Mouse (Mus musculus) thymus, postnatal 10 days (tissue): Measurements from ENCODE around the gene Rora.

Source experiments
- DNase-seq, 2 experiments: peaks; one replicate each; pipeline ENCODE4 v3.0.0; 2021; ENCODE audit warnings: low spot score in 2 of 2

Rora gene

GRCm38 (mm10) chr9:68688151-68688550 lies 34.6 kb downstream of the Rora start:
- DNase-seq = no peak

- peak; percentile 4 to 35 for DNase-seq
These were observed 35.8 kb downstream of the Rora start for GRCm38 (mm10) chr9:68689351-68689750.

- DNase-seq = no peak
These were observed 41.4 kb downstream of the Rora start for GRCm38 (mm10) chr9:68694889-68695495.

GRCm38 (mm10) chr9:68695496-68695969 lies 41.9 kb downstream of the Rora start:
- DNase-seq = no peak

GRCm38 (mm10) chr9:68696425-68696956 lies 42.9 kb downstream of the Rora start:
- no peak for DNase-seq

- no peak for DNase-seq
These were observed 45.8 kb downstream of the Rora start for GRCm38 (mm10) chr9:68699341-68699740.

GRCm38 (mm10) chr9:68699856-68700255 lies 46.3 kb downstream of the Rora start:
- no peak for DNase-seq

GRCm38 (mm10) chr9:68707636-68708035 lies 54.0 kb downstream of the Rora start:
- no peak for DNase-seq

- DNase-seq = no peak
These were observed 55.6 kb downstream of the Rora start for GRCm38 (mm10) chr9:68709232-68709631.

GRCm38 (mm10) chr9:68710893-68711654 lies 57.5 kb downstream of the Rora start:
- no peak for DNase-seq

- peak in 1 of 2 experiments; percentile 8 for DNase-seq
These were observed 63.4 kb downstream of the Rora start for GRCm38 (mm10) chr9:68716961-68717360.

- DNase-seq = no peak
These were observed 64.8 kb downstream of the Rora start for GRCm38 (mm10) chr9:68718427-68718826.

- no peak for DNase-seq
These were observed 65.7 kb downstream of the Rora start for GRCm38 (mm10) chr9:68719286-68719685.

- DNase-seq = no peak
These were observed 71.2 kb downstream of the Rora start for GRCm38 (mm10) chr9:68724636-68725285.

- DNase-seq = no peak
These were observed 73.7 kb downstream of the Rora start for GRCm38 (mm10) chr9:68727166-68727855.

GRCm38 (mm10) chr9:68731438-68731837 lies 77.9 kb downstream of the Rora start:
- DNase-seq = no peak

- no peak for DNase-seq
These were observed 79.3 kb downstream of the Rora start for GRCm38 (mm10) chr9:68732929-68733328.

- no peak for DNase-seq
These were observed 82.3 kb downstream of the Rora start for GRCm38 (mm10) chr9:68735886-68736285.

- no peak for DNase-seq
These were observed 83.7 kb downstream of the Rora start for GRCm38 (mm10) chr9:68737197-68737736.

- no peak for DNase-seq
These were observed 92.5 kb downstream of the Rora start for GRCm38 (mm10) chr9:68745931-68746646.

GRCm38 (mm10) chr9:68756976-68757375 lies 103.4 kb downstream of the Rora start:
- no peak for DNase-seq
